Mouse (Mus musculus) left cerebral cortex, postnatal 14 days (tissue): ENCODE data around the gene Gm4214. TPM values are rescaled to one million over a fixed set of nuclear protein-coding genes. Genes with fewer than 3 reads are reported as not detected.
"Not testable (repeated sequence)": the region's sequence is repeated elsewhere in the genome, so short reads cannot be mapped to it uniquely, and the experiment has no call there.

Experiments
- DNase-seq, 2 experiments: peaks; one replicate each; pipeline ENCODE4 v3.0.0; 2021 to 2022; ENCODE audit warnings: low spot score in 2 of 2, mixed read lengths in 1 of 2
- intact Hi-C: fragments of 180-260 bp; cut with DNase I; formaldehyde crosslinking; loops from one replicate; pipeline ENCODE4 v1.15.1; 2025
- long read RNA-seq, 2 experiments: library from polyadenylated mRNA; stranded (forward); transcript quantifications; one replicate each; pipeline ENCODE4 v2.0.0; 2021
- total RNA-seq, 2 experiments: library from RNA; stranded (reverse); gene quantifications; 2 replicates each; pipeline ENCODE4 v1.2.3; 2021

Gene Gm4214
- total RNA-seq = not detected
- long read RNA-seq, experiment 1 = 0 reads
- long read RNA-seq, experiment 2 = 0 reads

GRCm38 (mm10) chr7:22984573-22984972, at the start of gene Gm4214:
Gene Gm4214 (minus strand): TSS chr7:22984673.
- intact Hi-C loops, DNase-seq: not testable (repeated sequence)

GRCm38 (mm10) chr7:23019823-23020222, 35.4 kb upstream of the Gm4214 start, which contains the start of gene Gm4216:
Gene Gm4216 (minus strand): TSS chr7:23019923.
- intact Hi-C loops, DNase-seq: not testable (repeated sequence)

Other genes starting within 250 kb of the Gm4214 start
- not detected for gene Vmn1r157, start 223.0 kb downstream of the Gm4214 start, total RNA-seq
- gene Vmn1r158, start 193.9 kb downstream of the Gm4214 start, total RNA-seq = not detected
- gene Vmn1r159, start 141.1 kb downstream of the Gm4214 start, total RNA-seq = not detected
- gene Vmn1r160, start 113.4 kb downstream of the Gm4214 start, total RNA-seq = not detected
- gene Gm4216, start 35.2 kb upstream of the Gm4214 start, total RNA-seq = not detected
- gene Vmn1r163, start 70.9 kb upstream of the Gm4214 start, total RNA-seq = not detected
- gene Gm8720, start 82.8 kb upstream of the Gm4214 start, total RNA-seq = not detected
- not detected for gene Gm10662, start 159.8 kb upstream of the Gm4214 start, total RNA-seq
- not detected for gene Vmn1r165, start 232.7 kb upstream of the Gm4214 start, total RNA-seq